Mouse (Mus musculus) hindbrain, embryonic 10.5 days (tissue): ENCODE results near the gene Arhgap32. TPM values are rescaled to one million over a fixed set of nuclear protein-coding genes. Genes with fewer than 3 reads are reported as not detected.

Source experiments
- DNase-seq: peaks from one replicate; pipeline ENCODE4 v3.0.0-alpha.2; 2017; ENCODE audit warnings: low spot score
- H3K27ac ChIP-seq: fragments of 300-500 bp; sonication (generic); 2 replicates; pipeline ENCODE4 v1.5.1; 2016; ENCODE audit warnings: mild to moderate bottlenecking, moderate library complexity
- H3K27me3 ChIP-seq: fragments of 300-500 bp; sonication (generic); 2 replicates; pipeline ENCODE4 v1.6.1; 2016; ENCODE audit warnings: mild to moderate bottlenecking; ENCODE audit not compliant: poor library complexity, insufficient read depth, severe bottlenecking
- H3K36me3 ChIP-seq: fragments of 300-500 bp; sonication (generic); 2 replicates; pipeline ENCODE4 v1.6.1; 2016; ENCODE audit warnings: mild to moderate bottlenecking, moderate library complexity
- H3K4me1 ChIP-seq: fragments of 300-500 bp; sonication (generic); replicated peaks from 2 replicates; pipeline ENCODE4 v1.6.1; 2016; ENCODE audit warnings: mild to moderate bottlenecking
- H3K4me3 ChIP-seq: fragments of 300-500 bp; sonication (generic); 2 replicates; pipeline ENCODE4 v1.5.1; 2016; ENCODE audit warnings: mild to moderate bottlenecking, moderate library complexity
- H3K9me3 ChIP-seq: fragments of 300-500 bp; sonication (generic); 2 replicates; pipeline ENCODE4 v1.6.1; 2016; ENCODE audit warnings: mild to moderate bottlenecking, moderate library complexity
- WGBS: fragments of 180-500 bp; shearing (Covaris S2); methylation state at CpG from one replicate; pipeline ENCODE4 v1.1.7; 2016; 5-methylcytosine and 5-hydroxymethylcytosine counted together
- polyA plus RNA-seq: library from polyadenylated mRNA; unstranded; fragments of >200 nt; fragmentation: Nextera tagmentation; extraction: Ambion mirVana; gene quantifications from 2 replicates; pipeline ENCODE4 v1.2.1, GENCODE M21; 2016

The Arhgap32 gene
- polyA plus RNA-seq, 1 experiment from 2014 or later, result 4.6 TPM

GRCm38 (mm10) chr9:32253721-32254120 is 137.8 kb downstream of the Arhgap32 start:
- H3K27ac ChIP-seq, result no peak overlapping the region
- H3K4me1 ChIP-seq, result no peaks in the 10 kb centered on the region
- no peaks in the 10 kb centered on the region for H3K27me3 ChIP-seq
- 93% methylated on average over 4 of the region's 4 CpGs for whole genome bisulfite sequencing
- H3K9me3 ChIP-seq, result no peaks in the 10 kb centered on the region
- DNase-seq, result no peak
- H3K36me3 ChIP-seq, result peaks cover 90% of the 10 kb centered on the region
- H3K4me3 ChIP-seq, result no peak overlapping the region

DNA sequence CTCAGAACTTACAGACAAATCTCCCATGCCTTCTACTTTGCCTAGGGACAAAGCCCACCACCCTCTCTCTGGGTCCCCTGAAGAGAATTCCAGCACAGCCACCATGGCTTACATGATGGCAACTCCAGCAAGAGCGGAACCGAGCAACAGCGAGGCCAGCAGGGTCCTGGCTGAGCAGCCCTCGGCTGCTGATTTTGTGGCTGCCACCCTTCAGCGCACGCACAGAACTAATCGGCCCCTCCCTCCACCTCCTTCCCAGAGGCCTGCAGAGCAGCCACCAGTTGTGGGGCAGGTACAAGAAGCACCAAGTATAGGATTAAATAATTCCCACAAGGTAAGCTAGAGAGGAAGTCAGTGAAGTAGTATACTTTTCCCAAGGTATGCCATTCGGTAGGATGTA is 141.4 kb downstream of the Arhgap32 start:
- peaks cover 87% of the 10 kb centered on the region for H3K36me3 ChIP-seq
- DNase-seq, result no peak
- 69% methylated on average over 8 of the region's 8 CpGs for WGBS

DNA sequence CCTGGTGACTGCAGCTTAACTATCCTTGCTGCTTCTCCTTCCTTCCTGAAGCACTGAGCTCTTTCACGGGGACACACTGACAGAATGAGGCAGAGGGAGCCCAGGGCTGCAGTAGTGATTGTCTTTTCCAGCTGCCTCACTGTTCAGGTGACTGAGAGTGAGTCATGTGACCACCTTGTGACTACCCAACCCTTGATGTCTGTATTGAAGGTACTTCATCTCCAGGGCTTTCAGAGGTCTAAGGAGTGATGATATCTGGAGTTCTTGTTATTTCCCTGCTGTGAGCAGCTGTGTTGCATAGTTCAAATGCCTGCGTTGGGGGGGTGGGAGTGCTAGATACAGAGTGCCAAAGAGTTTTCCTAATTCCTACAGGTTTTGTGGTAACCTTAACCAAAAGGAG is 141.9 kb downstream of the Arhgap32 start:
- DNase-seq, result no peak
- Histone ChIP-seq H3K27me3 (no peaks in the 10 kb centered on the region), H3K9me3 (no peaks in the 10 kb centered on the region), H3K27ac (no peak overlapping the region), H3K4me1 (no peaks in the 10 kb centered on the region), H3K4me3 (no peak overlapping the region), H3K36me3 (peaks cover 86% of the 10 kb centered on the region)
- 75% methylated on average over 2 of the region's 2 CpGs for WGBS

More for the DNA sequence above, 141.4 kb downstream of the Arhgap32 start:
- no peaks in the 10 kb centered on the region for H3K27me3 ChIP-seq
- H3K4me1 ChIP-seq, result no peaks in the 10 kb centered on the region
- no peak overlapping the region for H3K4me3 ChIP-seq
- no peak overlapping the region for H3K27ac ChIP-seq
- no peaks in the 10 kb centered on the region for H3K9me3 ChIP-seq

- no peaks in the 10 kb centered on the region for H3K4me1 ChIP-seq
- DNase-seq, result peak; percentile 56
- WGBS, result 17% methylated on average over 5 of the region's 5 CpGs
- no peaks in the 10 kb centered on the region for H3K27me3 ChIP-seq
- H3K36me3 ChIP-seq, result no peaks in the 10 kb centered on the region
- H3K9me3 ChIP-seq, result no peaks in the 10 kb centered on the region
- no peak overlapping the region for H3K4me3 ChIP-seq
- no peak overlapping the region for H3K27ac ChIP-seq
These were observed 156.0 kb downstream of the Arhgap32 start for GRCm38 (mm10) chr9:32271896-32272444.

DNA sequence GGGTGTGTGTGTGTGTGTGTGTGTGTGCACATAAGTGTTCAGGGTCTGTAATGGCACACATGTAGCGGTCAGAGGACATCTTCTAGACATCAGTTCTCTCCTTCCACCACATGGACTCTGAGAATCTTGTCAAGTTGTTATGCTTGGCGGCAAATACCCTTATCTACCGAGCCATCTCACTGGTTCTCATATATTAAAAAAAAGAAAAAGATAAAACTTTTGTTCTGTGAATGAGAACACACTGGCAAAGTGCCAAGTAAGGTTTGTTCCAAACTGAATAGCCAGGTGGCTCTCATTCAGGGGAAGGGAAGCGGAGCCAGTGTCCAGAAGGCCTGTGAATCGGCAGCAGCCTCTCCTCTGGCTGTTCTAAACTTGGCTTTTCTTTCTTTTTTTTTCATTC is 162.1 kb downstream of the Arhgap32 start:
- H3K9me3 ChIP-seq, result no peaks in the 10 kb centered on the region
- H3K36me3 ChIP-seq, result no peaks in the 10 kb centered on the region
- 93% methylated on average over 5 of the region's 5 CpGs for WGBS
- H3K4me3 ChIP-seq, result no peak overlapping the region
- 0 out of 2 replicates have a peak, but pooled peaks cover 6% of the 10 kb centered on the region for H3K4me1 ChIP-seq
- no peak for DNase-seq
- H3K27me3 ChIP-seq, result no peaks in the 10 kb centered on the region
- H3K27ac ChIP-seq, result no peak overlapping the region

DNA sequence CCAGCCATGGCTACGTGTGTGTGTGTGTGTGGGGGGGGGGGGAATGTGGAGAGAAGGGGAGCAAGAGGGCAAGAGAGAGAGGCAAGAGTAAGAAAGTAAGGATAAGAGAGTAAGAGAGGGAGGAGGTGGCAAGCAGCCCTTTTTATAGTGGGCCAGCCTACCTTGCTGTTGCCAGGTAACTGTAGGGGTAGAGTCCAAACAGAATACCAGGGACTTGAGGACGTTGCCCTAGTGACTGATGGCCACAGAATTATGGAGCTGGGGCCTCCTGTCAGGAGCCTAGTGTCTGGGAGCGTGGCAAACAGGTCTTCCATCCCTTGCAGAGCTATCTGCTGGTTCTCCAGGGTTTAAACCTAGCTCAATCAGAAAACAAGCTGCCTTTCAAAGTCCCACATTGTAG is 163.9 kb downstream of the Arhgap32 start:
- 67% methylated on average over 3 of the region's 3 CpGs for WGBS
- Histone ChIP-seq H3K36me3 (no peaks in the 10 kb centered on the region), H3K27ac (no peak overlapping the region), H3K4me1 (0 out of 2 replicates have a peak, but pooled peaks cover 6% of the 10 kb centered on the region), H3K27me3 (no peaks in the 10 kb centered on the region), H3K9me3 (no peaks in the 10 kb centered on the region), H3K4me3 (no peak overlapping the region)
- no peak for DNase-seq

GRCm38 (mm10) chr9:32280456-32280855 is 164.5 kb downstream of the Arhgap32 start:
- 86% methylated on average over 5 of the region's 5 CpGs for WGBS
- H3K27ac ChIP-seq, result no peak overlapping the region
- no peaks in the 10 kb centered on the region for H3K9me3 ChIP-seq
- H3K27me3 ChIP-seq, result no peaks in the 10 kb centered on the region
- 0 out of 2 replicates have a peak, but pooled peaks cover 6% of the 10 kb centered on the region for H3K4me1 ChIP-seq
- H3K4me3 ChIP-seq, result no peak overlapping the region
- no peaks in the 10 kb centered on the region for H3K36me3 ChIP-seq
- DNase-seq, result no peak

DNA sequence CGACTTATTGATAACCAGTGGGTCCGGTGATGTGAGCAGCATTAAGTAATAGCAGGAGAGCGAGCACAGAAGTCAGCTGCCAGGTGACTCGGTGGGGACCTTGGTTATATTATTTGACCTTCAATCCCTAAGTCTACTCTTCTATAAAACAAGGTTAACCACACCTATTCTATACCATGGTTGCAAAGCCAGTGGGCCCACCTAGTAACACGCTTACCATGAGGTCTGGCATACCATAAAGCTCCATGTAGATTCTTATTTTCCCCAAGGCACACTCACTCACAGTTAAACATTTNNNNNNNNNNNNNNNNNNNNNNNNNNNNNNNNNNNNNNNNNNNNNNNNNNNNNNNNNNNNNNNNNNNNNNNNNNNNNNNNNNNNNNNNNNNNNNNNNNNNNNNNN is 167.7 kb downstream of the Arhgap32 start:
- 95% methylated on average over 5 of the region's 5 CpGs for WGBS
- Histone ChIP-seq H3K9me3 (peaks cover 6% of the 10 kb centered on the region; the same call in 1 of the 2 replicates), H3K4me3 (no peak overlapping the region), H3K4me1 (0 out of 2 replicates have a peak, but pooled peaks cover 6% of the 10 kb centered on the region), H3K27ac (no peak overlapping the region), H3K36me3 (no peaks in the 10 kb centered on the region), H3K27me3 (no peaks in the 10 kb centered on the region)
- no peak for DNase-seq

DNA sequence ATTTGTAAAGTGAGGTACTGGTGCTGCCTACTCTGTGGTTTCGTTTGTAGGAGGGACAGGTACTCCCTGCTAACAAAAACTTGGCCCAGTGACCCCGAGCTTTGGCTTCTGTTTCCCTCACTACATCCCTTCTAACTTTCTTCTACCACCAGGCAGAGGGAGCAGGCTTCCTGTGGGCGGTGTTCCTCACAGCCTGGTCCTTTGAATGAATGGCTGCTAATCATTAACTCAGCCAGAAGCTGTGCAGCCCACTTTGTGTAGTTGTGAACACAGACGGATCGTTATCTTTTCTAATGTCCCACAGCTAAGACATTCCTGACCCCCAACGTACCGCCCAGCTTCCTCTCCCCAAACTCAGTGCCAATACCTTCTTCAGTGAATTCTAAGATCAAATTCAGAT is 175.7 kb downstream of the Arhgap32 start:
- no peaks in the 10 kb centered on the region for H3K36me3 ChIP-seq
- no peak for DNase-seq
- WGBS, result 57% methylated on average over 7 of the region's 7 CpGs
- H3K27me3 ChIP-seq, result no peaks in the 10 kb centered on the region
- H3K9me3 ChIP-seq, result no peaks in the 10 kb centered on the region
- peaks cover 9% of the 10 kb centered on the region for H3K4me1 ChIP-seq
- H3K27ac ChIP-seq, result no peak overlapping the region
- H3K4me3 ChIP-seq, result no peak overlapping the region

DNA sequence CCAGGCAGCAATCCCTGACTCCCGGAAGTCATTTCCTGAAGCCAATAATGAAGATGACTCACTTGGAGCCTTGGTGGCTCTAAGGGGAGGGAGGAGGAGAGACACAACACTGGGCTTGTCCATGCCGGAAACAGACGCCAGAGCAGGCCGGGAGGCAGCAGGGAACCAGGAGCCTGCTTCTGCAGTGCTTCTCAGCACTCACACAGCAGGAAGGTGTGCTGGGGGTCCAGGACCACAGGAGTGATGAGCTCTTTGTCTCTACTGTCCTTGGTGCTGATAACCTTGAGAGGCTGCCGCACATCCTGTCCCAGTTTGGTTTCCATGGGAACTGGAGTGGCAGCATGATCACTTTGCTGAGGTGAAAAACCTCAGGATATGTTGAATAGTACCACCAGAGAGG is 176.8 kb downstream of the Arhgap32 start:
- 37% methylated on average over 5 of the region's 5 CpGs for WGBS
- no peak for DNase-seq

DNA sequence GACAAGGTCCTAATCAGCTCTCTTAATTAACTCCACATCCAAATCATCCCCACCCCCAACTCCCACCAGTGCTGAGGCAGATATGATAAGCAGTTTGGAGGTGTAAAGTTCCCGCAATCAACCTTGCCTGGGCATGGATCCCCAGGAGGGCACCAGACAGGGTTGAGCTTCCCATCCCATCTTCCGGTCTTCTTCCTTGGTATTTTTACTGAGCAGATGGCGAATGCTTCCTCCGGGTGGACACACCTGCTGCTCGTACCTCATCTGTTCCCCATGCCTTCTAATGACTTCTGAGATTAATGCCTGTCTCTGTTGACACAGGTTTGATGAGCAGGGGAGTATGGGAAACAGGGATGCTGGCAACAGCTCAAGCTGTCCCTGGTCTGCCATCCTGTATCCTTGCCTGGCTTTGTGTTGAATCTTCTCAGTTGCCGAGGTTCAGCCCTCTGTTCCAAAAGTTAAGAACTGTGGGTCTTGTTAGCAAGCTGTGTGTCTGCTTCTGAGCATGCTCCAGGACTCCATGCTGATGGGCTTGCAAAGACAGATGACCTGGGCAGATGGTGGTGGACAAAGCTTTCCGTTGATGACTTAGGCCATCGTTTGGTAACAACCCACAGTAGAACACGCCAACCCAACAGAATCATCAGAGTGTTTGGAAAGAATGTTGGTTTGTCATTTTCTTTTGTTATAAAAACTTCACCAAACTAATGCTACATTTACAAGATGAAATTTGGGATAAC is 179.3 kb downstream of the Arhgap32 start:
- no peaks in the 10 kb centered on the region for H3K27me3 ChIP-seq
- no peak overlapping the region for H3K27ac ChIP-seq
- no peak overlapping the region for H3K4me3 ChIP-seq
- WGBS, result 87% methylated on average over 9 of the region's 9 CpGs
- no peaks in the 10 kb centered on the region for H3K36me3 ChIP-seq
- no peak for DNase-seq
- H3K9me3 ChIP-seq, result no peaks in the 10 kb centered on the region
- peaks cover 14% of the 10 kb centered on the region for H3K4me1 ChIP-seq

More for the DNA sequence above, 176.8 kb downstream of the Arhgap32 start:
- H3K4me1 ChIP-seq, result peaks cover 11% of the 10 kb centered on the region
- H3K9me3 ChIP-seq, result no peaks in the 10 kb centered on the region
- H3K27ac ChIP-seq, result 0 out of 2 replicates have a peak overlapping the region, but pooled peaks have one; percentile 24
- no peak overlapping the region for H3K4me3 ChIP-seq
- no peaks in the 10 kb centered on the region for H3K27me3 ChIP-seq
- no peaks in the 10 kb centered on the region for H3K36me3 ChIP-seq

DNA sequence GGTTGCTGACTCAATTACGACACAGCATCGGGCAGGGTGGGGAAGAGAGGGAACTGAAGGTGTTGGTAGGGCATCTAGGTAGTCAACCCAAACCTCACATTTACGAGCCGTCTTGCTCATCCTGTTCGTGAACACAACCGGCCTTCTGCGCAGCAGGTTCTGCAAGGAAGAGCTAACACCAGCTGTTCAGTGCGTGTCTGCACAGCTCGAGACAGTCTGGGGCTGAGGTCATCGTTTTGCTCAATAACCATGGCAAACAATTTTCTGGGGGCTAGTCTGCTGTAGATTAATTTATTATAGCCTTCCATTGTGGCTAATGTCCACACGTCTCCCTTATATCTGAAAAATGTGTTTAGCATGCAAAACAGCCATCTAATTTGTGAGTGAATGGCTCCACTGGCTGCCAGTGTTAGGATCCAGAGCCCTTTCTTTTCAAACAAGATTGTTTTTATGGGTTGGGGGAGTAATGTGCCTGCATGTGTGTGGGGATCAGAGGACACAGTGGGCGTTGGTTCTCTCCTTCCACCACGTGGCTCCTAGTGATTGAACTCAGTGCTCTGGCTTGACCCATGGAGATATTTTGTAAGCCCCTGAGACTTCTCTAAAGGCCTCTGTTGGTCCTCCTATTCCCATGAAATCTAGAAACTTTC is 186.7 kb downstream of the Arhgap32 start:
- peak; percentile 22 for DNase-seq
- 66% methylated on average over 13 of the region's 13 CpGs for WGBS
- no peak overlapping the region for H3K27ac ChIP-seq

DNA sequence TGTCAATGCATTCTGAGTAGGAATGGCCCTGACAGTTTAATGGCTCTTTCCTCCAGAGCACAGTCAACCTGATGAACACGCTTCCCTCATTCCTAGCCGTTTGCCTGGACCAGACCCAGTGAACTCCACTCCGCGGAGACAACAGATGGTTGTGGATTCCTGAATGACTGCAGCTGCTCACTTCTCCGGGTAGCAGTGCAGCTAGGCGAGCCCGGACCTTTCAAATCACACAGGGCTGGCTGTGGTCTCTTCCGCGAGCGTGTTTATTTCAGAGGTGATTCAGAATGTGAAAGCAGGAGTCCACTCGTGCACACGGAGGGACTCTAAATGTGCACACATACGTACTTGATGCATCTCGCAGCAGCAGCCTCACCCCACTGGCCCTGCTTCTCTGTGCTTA is 195.8 kb downstream of the Arhgap32 start:
- Histone ChIP-seq H3K27ac (no peak overlapping the region), H3K36me3 (no peaks in the 10 kb centered on the region), H3K4me3 (no peak overlapping the region), H3K4me1 (peaks cover 14% of the 10 kb centered on the region), H3K9me3 (no peaks in the 10 kb centered on the region), H3K27me3 (no peaks in the 10 kb centered on the region)
- no peak for DNase-seq
- WGBS, result 74% methylated on average over 14 of the region's 14 CpGs

More for the DNA sequence above, 186.7 kb downstream of the Arhgap32 start:
- H3K9me3 ChIP-seq, result no peaks in the 10 kb centered on the region
- peaks cover 14% of the 10 kb centered on the region for H3K4me1 ChIP-seq
- no peak overlapping the region for H3K4me3 ChIP-seq
- no peaks in the 10 kb centered on the region for H3K36me3 ChIP-seq
- no peaks in the 10 kb centered on the region for H3K27me3 ChIP-seq
